Mouse (Mus musculus) heart, embryonic 14.5 days (tissue): Measurements from ENCODE around the gene Dnajc21. TPM values are rescaled to one million over a fixed set of nuclear protein-coding genes. Genes with fewer than 3 reads are reported as not detected.

ENCODE experiments used
- ATAC-seq: fragments of 200-750 bp; cut with Nextera tagmentation; 2 replicates; pipeline ENCODE4 v1.8.0; 2017; ENCODE audit warnings: low read depth, moderate TSS enrichment; ENCODE audit not compliant: insufficient number of reproducible peaks, insufficient read depth, low FRiP score
- H3K27ac ChIP-seq, 2 experiments: fragments of 200-500 bp in 1 of 2; fragments of 300-500 bp in 1 of 2; sonication (generic) in 1 of 2; replicated peaks in 1 of 2; 2 replicates each; pipeline ENCODE4 v1.5.1; 2012 to 2014; ENCODE audit warnings: low read depth in 2 of 2, low read length in 2 of 2, control low read depth in 1 of 2, mild to moderate bottlenecking in 1 of 2, mixed read lengths in 1 of 2; ENCODE audit not compliant: control insufficient read depth in 1 of 2, insufficient read depth in 1 of 2
- H3K27me3 ChIP-seq: fragments of 300-500 bp; sonication (generic); 2 replicates; pipeline ENCODE4 v1.6.1; 2014; ENCODE audit warnings: mild to moderate bottlenecking, low read length, control low read depth; ENCODE audit not compliant: control insufficient read depth, insufficient read depth
- H3K36me3 ChIP-seq: fragments of 300-500 bp; sonication (generic); 2 replicates; pipeline ENCODE4 v1.6.1; 2014; ENCODE audit warnings: mild to moderate bottlenecking, control low read depth, low read length, mixed read lengths; ENCODE audit not compliant: control insufficient read depth, insufficient read depth
- H3K4me1 ChIP-seq, 2 experiments: fragments of 200-500 bp in 1 of 2; fragments of 300-500 bp in 1 of 2; sonication (generic) in 1 of 2; 2 replicates each; pipeline ENCODE4 v1.6.1; 2012 to 2014; ENCODE audit warnings: low read length in 2 of 2, control low read depth in 1 of 2, mixed read lengths in 1 of 2; ENCODE audit not compliant: control insufficient read depth in 2 of 2, insufficient read depth in 2 of 2
- H3K4me2 ChIP-seq: fragments of 300-500 bp; sonication (generic); 2 replicates; pipeline ENCODE4 v1.6.1; 2014; ENCODE audit warnings: mild to moderate bottlenecking, low read length
- H3K4me3 ChIP-seq, 2 experiments: fragments of 200-500 bp in 1 of 2; fragments of 300-500 bp in 1 of 2; sonication (generic) in 1 of 2; 2 replicates each; pipeline ENCODE4 v1.5.1; 2012 to 2014; ENCODE audit warnings: low read length in 2 of 2, mild to moderate bottlenecking in 2 of 2, control low read depth in 1 of 2, low read depth in 1 of 2, moderate library complexity in 1 of 2; ENCODE audit not compliant: control insufficient read depth in 1 of 2, insufficient read depth in 1 of 2
- H3K9ac ChIP-seq: fragments of 300-500 bp; sonication (generic); 2 replicates; pipeline ENCODE4 v1.6.1; 2014; ENCODE audit warnings: mild to moderate bottlenecking, low read length
- H3K9me3 ChIP-seq: fragments of 300-500 bp; sonication (generic); 2 replicates; pipeline ENCODE4 v1.6.1; 2016; ENCODE audit warnings: low read length, control low read depth; ENCODE audit not compliant: control insufficient read depth
- WGBS: fragments of 180-500 bp; shearing (Covaris S2); extraction: QIAGEN DNeasy Blood & Tissue Kit; methylation state at CpG from one replicate; pipeline ENCODE4 v1.1.7; 2014; 5-methylcytosine and 5-hydroxymethylcytosine counted together
- polyA plus RNA-seq: library from polyadenylated mRNA; unstranded; fragments of >200 nt; fragmentation: Nextera tagmentation; extraction: Ambion mirVana; gene quantifications from 2 replicates; pipeline ENCODE4 v1.2.1, GENCODE M21; 2014

Dnajc21 gene
- polyA plus RNA-seq, 1 experiment from 2014 or later, result 13.0 TPM

- H3K4me2 ChIP-seq, result peak overlapping the region; percentile 91
- no peak overlapping the region for H3K27ac ChIP-seq
- H3K9ac ChIP-seq, result no peak overlapping the region
- no peak for ATAC-seq
- WGBS, result 73% methylated on average over 3 of the region's 3 CpGs
- no peaks in the 10 kb centered on the region for H3K27me3 ChIP-seq
- no peaks in the 10 kb centered on the region for H3K4me1 ChIP-seq
- H3K36me3 ChIP-seq, result no peaks in the 10 kb centered on the region
- H3K9me3 ChIP-seq, result no peaks in the 10 kb centered on the region
- H3K4me3 ChIP-seq, result no peak overlapping the region
These were observed 1.6 kb downstream of the Dnajc21 start for GRCm38 (mm10) chr15:10468761-10469160.

DNA sequence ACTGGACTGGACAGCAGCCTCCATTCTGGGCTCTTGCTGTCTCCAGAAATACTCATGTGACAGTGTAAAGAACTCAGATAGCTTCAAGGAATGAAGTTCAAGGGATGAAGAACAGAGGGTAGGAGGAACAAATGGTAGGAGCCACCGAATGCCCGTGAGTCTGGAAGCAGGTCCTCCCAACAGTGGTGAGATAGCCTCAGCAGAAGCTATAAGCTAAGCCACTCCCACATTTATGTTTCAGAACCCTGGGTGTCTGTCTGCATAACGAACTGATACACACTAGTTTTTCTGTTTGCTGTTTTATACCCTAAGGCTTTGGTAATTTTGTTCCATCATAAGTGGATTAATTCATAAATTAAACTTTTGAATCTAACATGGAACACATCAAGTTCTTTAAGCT, 5.6 kb downstream of the Dnajc21 start:
- H3K9ac ChIP-seq, result no peak overlapping the region
- no peaks in the 10 kb centered on the region for H3K9me3 ChIP-seq
- no peaks in the 10 kb centered on the region for H3K27me3 ChIP-seq
- no peak overlapping the region for H3K27ac ChIP-seq
- H3K4me1 ChIP-seq, result no peaks in the 10 kb centered on the region
- no peak overlapping the region for H3K4me3 ChIP-seq
- ATAC-seq, result no peak
- WGBS, result 80% methylated on average over 3 of the region's 3 CpGs
- H3K4me2 ChIP-seq, result no peak overlapping the region
- H3K36me3 ChIP-seq, result peaks cover 27% of the 10 kb centered on the region

- Histone ChIP-seq H3K9me3 (no peaks in the 10 kb centered on the region), H3K4me3 (no peak overlapping the region), H3K9ac (no peak overlapping the region), H3K4me2 (no peak overlapping the region), H3K36me3 (peaks cover 36% of the 10 kb centered on the region), H3K27ac (no peak overlapping the region), H3K27me3 (no peaks in the 10 kb centered on the region), H3K4me1 (no peaks in the 10 kb centered on the region)
- WGBS, result 85% methylated on average over 5 of the region's 5 CpGs
- ATAC-seq, result no peak
These were observed 6.8 kb downstream of the Dnajc21 start for GRCm38 (mm10) chr15:10463555-10463954.

DNA sequence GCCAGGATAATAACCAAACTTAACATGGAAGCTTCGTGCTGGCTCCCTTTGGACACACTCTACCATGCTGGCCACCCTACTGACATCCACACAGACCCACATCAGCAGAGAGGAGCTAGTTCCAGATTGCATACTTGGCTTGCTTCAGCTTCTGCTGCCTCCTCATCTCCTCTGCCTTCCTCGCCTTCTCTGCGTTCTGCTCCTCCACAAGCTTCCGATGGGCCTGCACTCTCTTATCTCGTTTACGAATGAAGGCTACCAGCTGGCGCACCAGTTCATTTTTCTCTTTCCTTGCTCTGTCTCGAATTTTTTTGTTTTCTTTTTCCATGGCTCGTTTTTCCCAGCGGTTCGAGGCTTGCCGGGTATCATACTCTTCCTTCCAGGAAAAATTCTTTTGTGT, 9.3 kb downstream of the Dnajc21 start:
- Histone ChIP-seq H3K27ac (no peak overlapping the region), H3K4me1 (no peaks in the 10 kb centered on the region), H3K4me3 (no peak overlapping the region), H3K36me3 (peaks cover 55% of the 10 kb centered on the region), H3K9me3 (no peaks in the 10 kb centered on the region), H3K4me2 (no peak overlapping the region), H3K9ac (no peak overlapping the region), H3K27me3 (no peaks in the 10 kb centered on the region)
- ATAC-seq, result no peak
- WGBS, result 68% methylated on average over 12 of the region's 12 CpGs

DNA sequence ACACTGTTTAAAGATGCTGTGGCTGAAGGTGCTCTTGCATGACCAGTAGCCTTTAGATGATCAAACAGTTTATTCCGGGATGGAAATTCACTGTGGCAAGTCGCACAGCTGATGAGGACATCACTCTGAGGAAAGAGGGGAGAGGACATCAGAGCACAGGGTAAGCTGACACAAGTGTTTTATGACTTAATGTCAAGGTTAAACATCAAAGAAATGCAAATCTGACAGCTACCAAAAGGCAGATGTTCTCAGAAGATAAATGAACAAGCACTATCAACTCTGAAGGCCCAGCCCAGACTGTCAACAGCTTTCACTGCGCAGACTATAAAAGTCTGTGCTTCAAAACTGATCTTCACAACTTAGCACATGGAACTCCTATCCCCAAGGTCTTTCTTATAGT, 23.2 kb downstream of the Dnajc21 start:
- H3K27me3 ChIP-seq, result no peaks in the 10 kb centered on the region

GRCm38 (mm10) chr15:10442275-10442674, 28.0 kb downstream of the Dnajc21 start:
- Histone ChIP-seq H3K9ac (no peak overlapping the region), H3K4me1 (no peaks in the 10 kb centered on the region), H3K27ac (no peak overlapping the region), H3K36me3 (peaks cover 52% of the 10 kb centered on the region), H3K27me3 (no peaks in the 10 kb centered on the region), H3K9me3 (no peaks in the 10 kb centered on the region), H3K4me2 (no peak overlapping the region), H3K4me3 (no peak overlapping the region)
- ATAC-seq, result no peak
- 89% methylated on average over 1 of the region's 1 CpGs for WGBS

More for the DNA sequence above, 23.2 kb downstream of the Dnajc21 start:
- 87% methylated on average over 3 of the region's 3 CpGs for WGBS
- no peak overlapping the region for H3K4me3 ChIP-seq
- no peaks in the 10 kb centered on the region for H3K4me1 ChIP-seq
- no peak overlapping the region for H3K9ac ChIP-seq
- no peak for ATAC-seq
- no peak overlapping the region for H3K27ac ChIP-seq
- no peaks in the 10 kb centered on the region for H3K9me3 ChIP-seq
- peaks cover 80% of the 10 kb centered on the region for H3K36me3 ChIP-seq
- H3K4me2 ChIP-seq, result no peak overlapping the region

DNA sequence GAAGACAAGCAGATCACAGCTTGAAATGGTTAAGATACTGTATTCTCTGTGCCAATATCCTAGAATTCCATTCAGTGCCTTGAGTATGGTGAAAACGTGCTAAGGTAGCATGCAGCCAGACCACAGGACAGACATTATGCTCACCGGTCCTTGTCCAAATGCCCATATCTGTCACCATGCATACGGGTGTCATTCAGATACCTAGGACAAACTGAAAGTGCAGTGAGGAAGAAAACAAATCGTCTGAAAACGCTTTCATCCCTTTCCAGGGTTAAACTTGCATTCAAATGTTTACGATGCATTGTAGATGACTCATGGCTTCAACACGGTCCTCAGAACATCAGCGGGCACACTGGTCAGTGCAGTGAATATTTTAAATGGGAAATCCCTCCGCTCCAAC, 28.8 kb downstream of the Dnajc21 start:
- Histone ChIP-seq H3K4me2 (no peak overlapping the region), H3K4me3 (no peak overlapping the region), H3K27me3 (no peaks in the 10 kb centered on the region), H3K27ac (no peak overlapping the region), H3K4me1 (no peaks in the 10 kb centered on the region), H3K9ac (no peak overlapping the region), H3K9me3 (peaks cover 2% of the 10 kb centered on the region; the same call in 1 of the 2 replicates), H3K36me3 (peaks cover 45% of the 10 kb centered on the region)
- ATAC-seq, result no peak
- WGBS, result 86% methylated on average over 9 of the region's 9 CpGs

- ATAC-seq, result no peak
- 71% methylated on average over 6 of the region's 6 CpGs for WGBS
- no peaks in the 10 kb centered on the region for H3K27me3 ChIP-seq
These were observed 30.4 kb downstream of the Dnajc21 start for GRCm38 (mm10) chr15:10439963-10440362.

More at GRCm38 (mm10) chr15:10439963-10440362, 30.4 kb downstream of the Dnajc21 start:
- Histone ChIP-seq H3K4me3 (no peak overlapping the region), H3K36me3 (peaks cover 34% of the 10 kb centered on the region), H3K9me3 (peaks cover 3% of the 10 kb centered on the region; the same call in 1 of the 2 replicates), H3K4me1 (no peaks in the 10 kb centered on the region), H3K4me2 (no peak overlapping the region), H3K27ac (no peak overlapping the region), H3K9ac (no peak overlapping the region)
